In the genomic region with DNA sequence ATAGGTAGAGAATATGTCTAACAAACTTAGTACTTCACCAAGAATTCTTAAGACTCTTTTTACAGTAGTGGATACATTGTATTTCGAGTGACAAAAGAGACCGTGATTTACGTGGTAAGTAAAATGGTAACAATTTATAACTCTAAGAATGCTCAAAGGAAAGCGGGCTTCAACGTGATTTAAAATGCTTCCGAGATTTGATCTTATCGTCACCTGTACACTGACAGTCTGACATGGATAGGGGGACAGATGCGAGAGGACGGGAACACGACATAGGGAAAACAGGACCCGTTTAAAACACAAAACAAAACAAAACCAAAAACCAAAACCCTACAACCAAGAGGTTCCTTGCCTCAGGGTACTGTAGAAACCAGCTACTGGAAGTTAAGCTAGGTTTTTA, we compare ENCODE assay signal across 8 mouse cellular contexts. TPM values are rescaled to one million over a fixed set of nuclear protein-coding genes. Genes with fewer than 3 reads are reported as not detected.
A peak's percentile ranks its signal among the peaks of the same experiment; 100 is the strongest.
DNase-seq lines count a peak whose midpoint lies in the region; ATAC-seq and TF ChIP-seq lines count a peak whose summit lies in the region.

No protein-coding gene starts in this region.

- peaks cover 26% of the 10 kb centered on the region for H3K36me3 ChIP-seq in thymus, adult 2 months (ENCODE audit: control insufficient read depth, insufficient read depth, low read length)
- peaks cover 52% of the 10 kb centered on the region for H3K36me3 ChIP-seq in liver, embryonic 12.5 days

- WGBS in thymus, adult 2 months = 14% methylated on average over 11 of the region's 11 CpGs
- 21% methylated on average over 11 of the region's 11 CpGs for WGBS in liver, embryonic 12.5 days (ENCODE audit: insufficient replicate concordance)

- no peak for TF ChIP-seq CTCF in gastrocnemius, adult 2 months (IDR thresholded peaks at IDR 0.05)
- TF ChIP-seq CTCF in thymus, adult 2 months (IDR thresholded peaks at IDR 0.05; ENCODE audit: borderline replicate concordance, control insufficient read depth, extremely low read depth, insufficient read depth, low read length, poor library complexity) = no peak

- H3K9me3 ChIP-seq in liver, embryonic 12.5 days (replicated peaks) = no peaks in the 10 kb centered on the region

- H3K4me3 ChIP-seq in gastrocnemius, adult 2 months = peak overlapping the region; percentile 97
- H3K4me3 ChIP-seq in thymus, adult 2 months (ENCODE audit: control insufficient read depth, insufficient read depth, low read length) = peak overlapping the region; percentile 81; the same call in 1 of the 2 replicates
- H3K4me3 ChIP-seq in liver, embryonic 12.5 days = peak overlapping the region; percentile 88

- no peak for DNase-seq in gastrocnemius, adult 2 months
- DNase-seq in gastrocnemius, postnatal 14 days = no peak
- no peak for DNase-seq in thymus, adult 2 months
- DNase-seq in thymus, postnatal 10 days (ENCODE audit: low spot score in 2 of 2) = no peak
- no peak for DNase-seq in ovary, adult 18-20 months (ENCODE audit: low spot score)
- DNase-seq in spleen, postnatal 14 days (ENCODE audit: low spot score in 2 of 2) = no peak
- DNase-seq in cerebellum, postnatal 10 days = no peak

- TF ChIP-seq POLR2A in thymus, adult 2 months (IDR thresholded peaks at IDR 0.05; ENCODE audit: control insufficient read depth, extremely low read depth, insufficient read depth, low read length, poor library complexity) = no peak

- intact Hi-C loops in gastrocnemius, adult 2 months (cut with DNase I) = loop anchor here (5.0 to 10.0 kb wide), 3 partner anchors 152 to 271 kb away; a partner anchor contains a TSS
- intact Hi-C loops in gastrocnemius, postnatal 14 days (cut with DNase I; ENCODE audit: low total_unique reads) = no loop called here

- ATAC-seq in liver, embryonic 12.5 days = no peak

- H3K9ac ChIP-seq in liver, embryonic 12.5 days = peak overlapping the region; percentile 92

- H3K27me3 ChIP-seq in thymus, adult 2 months (ENCODE audit: control insufficient read depth, insufficient read depth, low read length) = no peaks in the 10 kb centered on the region
- H3K27me3 ChIP-seq in liver, embryonic 12.5 days (replicated peaks) = no peaks in the 10 kb centered on the region

- peak overlapping the region; percentile 98 for H3K27ac ChIP-seq in gastrocnemius, adult 2 months
- no peak overlapping the region for H3K27ac ChIP-seq in thymus, adult 2 months (ENCODE audit: control insufficient read depth, insufficient read depth, low read length)
- H3K27ac ChIP-seq in liver, embryonic 12.5 days = peak overlapping the region; percentile 57

- H3K4me1 ChIP-seq in thymus, adult 2 months (replicated peaks; ENCODE audit: control insufficient read depth, insufficient read depth, low read length) = peaks cover 10% of the 10 kb centered on the region
- H3K4me1 ChIP-seq in liver, embryonic 12.5 days = peaks cover 28% of the 10 kb centered on the region

- H3K4me2 ChIP-seq in liver, embryonic 12.5 days = peak overlapping the region; percentile 79

RNA-seq across cellular contexts. Expression of a gene that starts 0.6 kb away (rescaled TPM):
- total RNA-seq in gastrocnemius, adult 2 months (2021) = 1 to 10 TPM; 7.3 to 9.5 TPM
- 10 to 100 TPM in 1 of 2 experiments, 1 to 10 TPM in 1; 9.0 to 11.0 TPM for total RNA-seq in gastrocnemius, postnatal 14 days (2021)
- 34.5 and 37.6 TPM in 2 replicates for polyA plus RNA-seq in thymus, adult 2 months (2012; rRNA removed)
- polyA plus RNA-seq in liver, embryonic 12.5 days (2016; fragmentation: Nextera tagmentation; extraction: Ambion mirVana) = 11.6 and 13.6 TPM in 2 replicates

RNA-seq across cellular contexts. Expression of a gene that starts 0.8 kb away (rescaled TPM):
- 100 to 1,000 TPM; 120 to 154 TPM for total RNA-seq in gastrocnemius, adult 2 months (2021)
- 100 to 1,000 TPM; 111 to 115 TPM for total RNA-seq in gastrocnemius, postnatal 14 days (2021)
- polyA plus RNA-seq in thymus, adult 2 months (2012; rRNA removed) = 63.8 and 64.5 TPM in 2 replicates
- polyA plus RNA-seq in liver, embryonic 12.5 days (2016; fragmentation: Nextera tagmentation; extraction: Ambion mirVana) = 214 and 222 TPM in 2 replicates

RNA-seq across cellular contexts. Expression of a gene that starts 26.9 kb away (rescaled TPM):
- 1 to 10 TPM in 1 of 2 experiments, under 1 TPM in 1; 0.26 to 1.1 TPM for total RNA-seq in gastrocnemius, adult 2 months (2021)
- under 1 TPM; 0.23 to 0.49 TPM for total RNA-seq in gastrocnemius, postnatal 14 days (2021)
- 0.54 and 0.86 TPM in 2 replicates for polyA plus RNA-seq in thymus, adult 2 months (2012; rRNA removed)
- 0.32 and 0.49 TPM in 2 replicates for polyA plus RNA-seq in liver, embryonic 12.5 days (2016; fragmentation: Nextera tagmentation; extraction: Ambion mirVana)

RNA-seq across cellular contexts. Expression of a gene that starts 34.1 kb away (rescaled TPM):
- not detected for total RNA-seq in gastrocnemius, adult 2 months (2021)
- under 1 TPM in 1 of 2 experiments, not detected in 1; 0.08 TPM for total RNA-seq in gastrocnemius, postnatal 14 days (2021)
- 0.05 TPM in 1 of 2 replicates, not detected in the other for polyA plus RNA-seq in thymus, adult 2 months (2012; rRNA removed)
- 0.33 and 0.74 TPM in 2 replicates for polyA plus RNA-seq in liver, embryonic 12.5 days (2016; fragmentation: Nextera tagmentation; extraction: Ambion mirVana)
